Mouse (Mus musculus): ENCODE results near the gene Carnmt1. TPM values are rescaled to one million over a fixed set of nuclear protein-coding genes. Genes with fewer than 3 reads are reported as not detected.

The Carnmt1 gene
- polyA plus RNA-seq, 1 experiment from 2014 or later = 30.9 TPM

GRCm38 (mm10) chr19:18743946-18744345, 73.4 kb downstream of the Carnmt1 start:
- H3K4me1 ChIP-seq (replicated peaks; ENCODE audit: control insufficient read depth, insufficient read depth, low read length) = no peaks in the 10 kb centered on the region
- 90% methylated on average over 5 of the region's 5 CpGs for WGBS
- no peaks in the 10 kb centered on the region for H3K9me3 ChIP-seq (ENCODE audit: control insufficient read depth, low read length)
- no peak for DNase-seq (ENCODE audit: low spot score)
- H3K36me3 ChIP-seq (ENCODE audit: control insufficient read depth, insufficient read depth, low read length) = no peaks in the 10 kb centered on the region
- no peaks in the 10 kb centered on the region for H3K27me3 ChIP-seq (ENCODE audit: control insufficient read depth, insufficient read depth, low read length)
- no peak overlapping the region for H3K27ac ChIP-seq (ENCODE audit: low read depth, low read length)
- no peak for ATAC-seq (replicated peaks; ENCODE audit: low FRiP score)
- no peak overlapping the region for H3K9ac ChIP-seq (ENCODE audit: low read length)
- H3K4me2 ChIP-seq (ENCODE audit: low read depth, low read length, severe bottlenecking) = no peak overlapping the region
- H3K4me3 ChIP-seq (ENCODE audit: low read depth, low read length) = no peak overlapping the region

- H3K4me1 ChIP-seq (replicated peaks; ENCODE audit: control insufficient read depth, insufficient read depth, low read length) = peaks cover 3% of the 10 kb centered on the region
- ATAC-seq (replicated peaks; ENCODE audit: low FRiP score) (no peak), DNase-seq (ENCODE audit: low spot score) (no peak)
- H3K36me3 ChIP-seq (ENCODE audit: control insufficient read depth, insufficient read depth, low read length) = no peaks in the 10 kb centered on the region
- no peak overlapping the region for H3K9ac ChIP-seq (ENCODE audit: low read length)
- H3K4me2 ChIP-seq (ENCODE audit: low read depth, low read length, severe bottlenecking) = no peak overlapping the region
- H3K4me3 ChIP-seq (ENCODE audit: low read depth, low read length) = no peak overlapping the region
- no peak overlapping the region for H3K27ac ChIP-seq (ENCODE audit: low read depth, low read length)
- 90% methylated on average over 5 of the region's 5 CpGs for WGBS
- H3K9me3 ChIP-seq (ENCODE audit: control insufficient read depth, low read length) = no peaks in the 10 kb centered on the region
- peaks cover 3% of the 10 kb centered on the region; the same call in 1 of the 2 replicates for H3K27me3 ChIP-seq (ENCODE audit: control insufficient read depth, insufficient read depth, low read length)
These were observed 76.2 kb downstream of the Carnmt1 start for GRCm38 (mm10) chr19:18746576-18747340.

GRCm38 (mm10) chr19:18747379-18747778, 76.8 kb downstream of the Carnmt1 start:
- no peaks in the 10 kb centered on the region for H3K9me3 ChIP-seq (ENCODE audit: control insufficient read depth, low read length)
- WGBS = 91% methylated on average over 4 of the region's 4 CpGs
- H3K36me3 ChIP-seq (ENCODE audit: control insufficient read depth, insufficient read depth, low read length) = no peaks in the 10 kb centered on the region
- no peak overlapping the region for H3K4me2 ChIP-seq (ENCODE audit: low read depth, low read length, severe bottlenecking)
- H3K4me1 ChIP-seq (replicated peaks; ENCODE audit: control insufficient read depth, insufficient read depth, low read length) = peaks cover 3% of the 10 kb centered on the region
- ATAC-seq (replicated peaks; ENCODE audit: low FRiP score) (no peak), DNase-seq (ENCODE audit: low spot score) (no peak)
- H3K27ac ChIP-seq (ENCODE audit: low read depth, low read length) = no peak overlapping the region
- no peak overlapping the region for H3K4me3 ChIP-seq (ENCODE audit: low read depth, low read length)
- peaks cover 3% of the 10 kb centered on the region; the same call in 1 of the 2 replicates for H3K27me3 ChIP-seq (ENCODE audit: control insufficient read depth, insufficient read depth, low read length)
- H3K9ac ChIP-seq (ENCODE audit: low read length) = no peak overlapping the region

- peak within 1 kb of the TSS; percentile 35 for H3K4me3 ChIP-seq (ENCODE audit: low read depth, low read length)
- peak within 1 kb of the TSS; percentile 39 for H3K9ac ChIP-seq (ENCODE audit: low read length)
- H3K36me3 ChIP-seq (ENCODE audit: control insufficient read depth, insufficient read depth, low read length) = no peaks in the 10 kb centered on the region
- H3K27ac ChIP-seq (ENCODE audit: low read depth, low read length) = no peak within 1 kb of the TSS
- ATAC-seq (replicated peaks; ENCODE audit: low FRiP score) (no peak), DNase-seq (ENCODE audit: low spot score) (peak; percentile 56)
- H3K4me1 ChIP-seq (replicated peaks; ENCODE audit: control insufficient read depth, insufficient read depth, low read length) = peaks cover 3% of the 10 kb centered on the region
- H3K9me3 ChIP-seq (ENCODE audit: control insufficient read depth, low read length) = no peaks in the 10 kb centered on the region
- 5% methylated on average over 41 of the region's 41 CpGs for WGBS
- H3K27me3 ChIP-seq (ENCODE audit: control insufficient read depth, insufficient read depth, low read length) = peaks cover 3% of the 10 kb centered on the region; the same call in 1 of the 2 replicates
- peak within 1 kb of the TSS; percentile 67 for H3K4me2 ChIP-seq (ENCODE audit: low read depth, low read length, severe bottlenecking)
These were observed 79.2 kb downstream of the Carnmt1 start, which contains the start of gene Trpm6 for GRCm38 (mm10) chr19:18749598-18750339. Gene Trpm6 (plus strand): TSS chr19:18749983.

Other genes starting within 250 kb of the Carnmt1 start
- gene Ostf1, start 38.9 kb upstream of the Carnmt1 start, polyA plus RNA-seq (2014; fragmentation: Nextera tagmentation; extraction: Ambion mirVana) = 36.8 and 37.6 TPM in 2 replicates
- gene Nmrk1, start 38.8 kb upstream of the Carnmt1 start, polyA plus RNA-seq (2014; fragmentation: Nextera tagmentation; extraction: Ambion mirVana) = 6.0 and 6.1 TPM in 2 replicates
- 88.2 and 90.7 TPM in 2 replicates for gene D030056L22Rik, start 42.4 kb downstream of the Carnmt1 start, polyA plus RNA-seq (2014; fragmentation: Nextera tagmentation; extraction: Ambion mirVana)
- 0.25 and 0.35 TPM in 2 replicates for gene Trpm6, start 79.2 kb downstream of the Carnmt1 start, polyA plus RNA-seq (2014; fragmentation: Nextera tagmentation; extraction: Ambion mirVana)